13 mouse cellular contexts compared by ENCODE assay signal in the genomic region with DNA sequence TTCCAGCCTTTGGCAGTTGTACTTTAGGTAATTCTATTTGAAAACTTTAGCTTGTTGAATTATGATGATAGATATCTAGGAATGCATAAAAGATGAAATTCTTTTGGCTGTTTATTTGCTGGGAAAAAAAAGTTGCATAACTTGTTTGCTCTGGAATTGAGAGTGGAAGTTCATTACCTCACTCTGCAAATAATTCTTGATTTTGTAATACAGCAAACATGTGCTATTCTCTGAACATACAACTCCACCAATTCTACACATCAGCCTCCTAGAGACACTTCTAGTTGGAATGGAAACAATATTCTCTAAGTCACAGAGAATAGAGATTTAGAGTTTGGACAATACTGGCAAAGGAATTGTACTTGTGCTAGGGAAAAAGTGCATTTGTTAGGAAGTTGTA.
"Had no signal": no experiment of that assay in that cellular context is flagged by ENCODE, and none has a peak within 500 bp of the region (broad histone marks: within the 10 kb centered on the region; RNA-seq: fewer than 3 reads in every experiment).

No protein-coding gene starts in this region.

- H3K9ac ChIP-seq: liver, embryonic 14.5 days; midbrain, embryonic 13.5 days; midbrain, embryonic 15.5 days; neural tube, embryonic 12.5 days had no signal

- H3K27ac ChIP-seq: liver, embryonic 14.5 days; macrophage; midbrain, embryonic 13.5 days; midbrain, embryonic 15.5 days; neural tube, embryonic 12.5 days had no signal

- H3K9me3 ChIP-seq: midbrain, embryonic 13.5 days; midbrain, embryonic 15.5 days; neural tube, embryonic 12.5 days had no signal

- ATAC-seq: midbrain, embryonic 13.5 days; midbrain, embryonic 15.5 days had no signal

- DNase-seq: liver; right cerebral cortex, postnatal 14 days; spleen, adult 18-20 months; thymus, adult 18-20 months; thymus, postnatal 14 days; thymus, postnatal 36 days had no signal

- H3K4me3 ChIP-seq: megakaryocyte, embryonic 14.5 days; midbrain, embryonic 13.5 days; midbrain, embryonic 15.5 days; neural tube, embryonic 12.5 days had no signal

- H3K4me1 ChIP-seq: megakaryocyte, embryonic 14.5 days; midbrain, embryonic 13.5 days; midbrain, embryonic 15.5 days; neural tube, embryonic 12.5 days had no signal

- H3K36me3 ChIP-seq: midbrain, embryonic 13.5 days; midbrain, embryonic 15.5 days; neural tube, embryonic 12.5 days had no signal

- H3K27me3 ChIP-seq: megakaryocyte, embryonic 14.5 days; midbrain, embryonic 13.5 days; midbrain, embryonic 15.5 days; neural tube, embryonic 12.5 days had no signal

- H3K4me2 ChIP-seq: midbrain, embryonic 11.5 days; midbrain, embryonic 13.5 days; midbrain, embryonic 15.5 days; neural tube, embryonic 12.5 days had no signal
